Mouse (Mus musculus): ENCODE measurements around the gene Pgk1.

DNA sequence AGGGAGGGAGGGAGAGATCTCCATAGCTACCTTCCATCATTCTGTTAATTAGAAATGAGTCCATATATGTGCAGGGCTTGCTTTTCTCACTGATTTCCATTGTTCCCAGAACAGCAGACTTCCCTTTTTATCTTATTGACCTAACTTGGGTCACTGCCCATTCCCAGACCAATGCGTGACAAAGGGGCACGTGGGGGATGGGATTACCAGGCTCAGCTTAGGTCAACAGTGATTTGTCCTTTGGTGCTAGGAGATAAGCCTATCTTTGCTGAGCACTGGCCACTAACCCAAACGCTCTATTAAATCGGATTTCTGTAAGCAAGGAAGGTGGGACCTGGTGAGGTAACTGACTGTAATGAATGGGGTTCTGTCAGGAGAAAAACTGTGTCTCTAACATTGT is 2.6 kb upstream of the Pgk1 start:
- TF ChIP-seq CTCF (IDR thresholded peaks at IDR 0.05; ENCODE audit: borderline replicate concordance, extremely low read depth, insufficient read depth, insufficient read length), result no peak
- no peak for TF ChIP-seq POLR2A (IDR thresholded peaks at IDR 0.05; ENCODE audit: borderline replicate concordance, extremely low read depth, insufficient read depth, insufficient read length, poor library complexity, severe bottlenecking)

Data from brain, embryonic 14.5 days (tissue).